Mouse (Mus musculus) CH12.LX (cell line): ENCODE measurements around the gene Rfpl4.
A peak's percentile ranks its signal among the peaks of the same experiment; 100 is the strongest.

Source experiments
- BHLHE40 ChIP-seq: IDR thresholded peaks from 2 replicates; pipeline ENCODE4 v1.6.1; 2011; ENCODE audit warnings: mild to moderate bottlenecking, low read depth, low read length, improper control_type of control experiment
- CTCF ChIP-seq, 2 experiments: IDR thresholded peaks in 1 of 2; conservative IDR thresholded peaks in 1 of 2; 2 replicates each; pipeline ENCODE4 v1.5.1; 2011 to 2012; ENCODE audit warnings: low read depth in 2 of 2, low read length in 2 of 2, improper control_type of control experiment in 1 of 2, inconsistent platforms in 1 of 2, mild to moderate bottlenecking in 1 of 2, moderate library complexity in 1 of 2
- EP300 ChIP-seq: IDR thresholded peaks from 2 replicates; pipeline ENCODE4 v1.6.1; 2011; ENCODE audit warnings: low read length, improper control_type of control experiment
- GABPA ChIP-seq: IDR thresholded peaks from 2 replicates; pipeline ENCODE4 v1.6.1; 2012; ENCODE audit warnings: low read depth, low read length, improper control_type of control experiment, inconsistent platforms; ENCODE audit not compliant: insufficient replicate concordance
- HCFC1 ChIP-seq: IDR thresholded peaks from 2 replicates; pipeline ENCODE4 v1.6.1; 2012; ENCODE audit warnings: low read depth, mild to moderate bottlenecking, inconsistent platforms, low read length, improper control_type of control experiment
- POLR2A ChIP-seq: IDR thresholded peaks from 2 replicates; pipeline ENCODE4 v1.6.1; 2011; ENCODE audit warnings: low read depth, mild to moderate bottlenecking, improper control_type of control experiment, low read length
- POLR2AphosphoS2 ChIP-seq: IDR thresholded peaks from 2 replicates; pipeline ENCODE4 v1.6.1; 2011; ENCODE audit warnings: low read depth, low read length, improper control_type of control experiment
- RAD21 ChIP-seq: IDR thresholded peaks from 2 replicates; pipeline ENCODE4 v1.6.1; 2011; ENCODE audit warnings: low read depth, mild to moderate bottlenecking, low read length, improper control_type of control experiment, moderate library complexity
- RCOR1 ChIP-seq: conservative IDR thresholded peaks from 2 replicates; pipeline ENCODE4 v1.6.1; 2012; ENCODE audit warnings: low read depth, mild to moderate bottlenecking, inconsistent platforms, low read length, improper control_type of control experiment
- SMC3 ChIP-seq: IDR thresholded peaks from 2 replicates; pipeline ENCODE4 v1.6.1; 2011; ENCODE audit warnings: low read depth, low read length, improper control_type of control experiment
- USF2 ChIP-seq: conservative IDR thresholded peaks from 2 replicates; pipeline ENCODE4 v1.6.1; 2011; ENCODE audit warnings: low read depth, low read length, improper control_type of control experiment

GRCm38 (mm10) chr7:5101066-5101663 lies 15.6 kb downstream of the Rfpl4 start:
- peak; percentile 75; the same call in 1 of the 2 replicates for TF ChIP-seq RCOR1
- TF ChIP-seq POLR2A, result 0 out of 2 replicates have a peak, but pooled peaks have one; percentile 11
- no peak; the same call in none of the 2 replicates for TF ChIP-seq RAD21
- no peak for TF ChIP-seq POLR2AphosphoS2
- TF ChIP-seq GABPA, result no peak
- peak; percentile 97 for TF ChIP-seq EP300
- no peak for TF ChIP-seq CTCF (conservative IDR thresholded peaks at IDR 0.05 in 1 of 2, IDR thresholded peaks at IDR 0.05 in 1 of 2; ENCODE audit: low read depth in 2 of 2, low read length in 2 of 2)
- TF ChIP-seq BHLHE40, result peak; percentile 78
- TF ChIP-seq SMC3, result no peak
- no peak; the same call in 1 of the 2 replicates for TF ChIP-seq HCFC1
- no peak for TF ChIP-seq USF2
